Mouse (Mus musculus): Measurements from ENCODE around the gene Rassf1. TPM values are rescaled to one million over a fixed set of nuclear protein-coding genes. Genes with fewer than 3 reads are reported as not detected.
A peak's percentile ranks its signal among the peaks of the same experiment; 100 is the strongest.

The Rassf1 gene
- total and polyA plus RNA-seq, 3 experiments: 11.6 to 17.7 (median 15.3) TPM

DNA sequence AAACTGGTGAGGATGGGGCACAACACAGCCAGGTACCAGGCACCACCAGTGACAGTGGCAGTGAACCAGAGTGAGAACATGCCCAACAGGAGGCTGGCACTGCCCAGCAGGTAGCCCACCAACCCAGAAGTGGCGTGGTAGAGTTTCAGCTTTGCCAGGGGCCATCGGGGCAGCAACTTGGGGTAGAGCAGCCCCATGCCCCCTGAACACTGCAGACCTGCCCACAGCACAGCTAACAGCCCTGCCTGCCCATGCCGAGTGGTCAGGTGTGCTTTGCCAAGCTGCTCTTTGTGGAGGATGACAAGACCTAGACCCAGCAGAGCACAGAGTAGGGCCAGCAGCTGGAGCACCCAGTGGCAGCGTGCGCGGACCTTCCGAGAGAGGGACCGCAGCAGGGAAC is 11.4 kb upstream of the Rassf1 start (continued):
- no peak for TF ChIP-seq NRF1 (IDR thresholded peaks at IDR 0.05; ENCODE audit: low read depth, low read length)

DNA sequence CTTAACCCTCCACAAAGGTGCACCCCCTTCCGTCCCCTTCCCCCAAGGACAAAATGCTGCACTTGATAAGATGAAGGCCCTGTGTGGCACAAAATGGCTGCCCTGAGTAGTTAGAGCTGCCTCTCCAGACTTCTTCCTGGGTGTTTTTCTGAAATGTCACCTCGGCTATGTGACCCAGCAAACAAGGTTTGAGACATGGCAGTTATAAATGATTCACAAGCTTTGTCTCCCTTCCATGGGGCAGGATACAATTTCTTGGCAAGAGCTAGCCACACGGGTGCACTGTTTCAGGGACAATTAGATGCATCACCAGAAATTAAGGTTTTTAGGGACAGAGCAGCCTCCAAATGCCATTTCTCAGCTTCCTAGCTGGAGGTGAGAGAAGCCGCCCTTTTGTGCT is 10.9 kb upstream of the Rassf1 start:
- Histone ChIP-seq H3K79me2 (replicated peaks; ENCODE audit: control insufficient read depth, extremely low read depth, insufficient read depth, poor library complexity, severe bottlenecking) (peaks cover 21% of the 10 kb centered on the region), H3K9me3 (replicated peaks; ENCODE audit: low read length) (no peaks in the 10 kb centered on the region), H3K4me1 (ENCODE audit: control insufficient read depth in 1 of 2, insufficient read depth in 2 of 2) (peaks cover 9 to 40% of the 10 kb centered on the region in 2 experiments), H3K36me3 (replicated peaks in 1 of 2; ENCODE audit: control insufficient read depth in 1 of 2, insufficient read depth in 1 of 2, low read length in 1 of 2) (peaks cover 47 to 66% of the 10 kb centered on the region in 2 experiments), H3K27ac (ENCODE audit: insufficient read depth, low read depth) (no peak overlapping the region), H3K27me3 (replicated peaks) (no peaks in the 10 kb centered on the region), H3K4me2 (ENCODE audit: insufficient read depth, low read depth, poor library complexity, severe bottlenecking) (no peak overlapping the region), H3K4me3 (replicated peaks in 1 of 3; ENCODE audit: low read depth in 2 of 3, low read length in 2 of 3, poor library complexity in 1 of 3) (no peak overlapping the region), H3K9ac (ENCODE audit: insufficient read depth, low read depth) (no peak overlapping the region)
- in situ Hi-C loops (cut with MboI; ENCODE audit: low pct_ligation_motif_present, low pct_unique_long_range_greater_than_20kb, low sequenced_read_pairs) (no loop called here), dilution Hi-C loops (cut with MboI; ENCODE audit: extremely low pct_ligation_motif_present, extremely low pct_unique_long_range_greater_than_20kb, low sequenced_read_pairs) (no loop called here)
- no peak for DNase-seq (ENCODE audit: extremely low read depth)
- TF ChIP-seq RAD21 (IDR thresholded peaks at IDR 0.05; ENCODE audit: low read depth, low read length) (no peak), GABPA (IDR thresholded peaks at IDR 0.05; ENCODE audit: insufficient replicate concordance, low read depth, low read length) (no peak), MEF2A (IDR thresholded peaks at IDR 0.05; ENCODE audit: borderline replicate concordance, low read depth, low read length) (no peak), MAZ (IDR thresholded peaks at IDR 0.05; ENCODE audit: low read depth, low read length) (no peak), TBP (conservative IDR thresholded peaks at IDR 0.05; ENCODE audit: low read depth, low read length) (no peak), SIN3A (IDR thresholded peaks at IDR 0.05; ENCODE audit: low read length) (no peak), NRF1 (IDR thresholded peaks at IDR 0.05; ENCODE audit: low read depth, low read length) (no peak), MAX (IDR thresholded peaks at IDR 0.05; ENCODE audit: low read length) (no peak), KAT2A (IDR thresholded peaks at IDR 0.05; ENCODE audit: insufficient replicate concordance, low read length) (no peak), UBTF (IDR thresholded peaks at IDR 0.05; ENCODE audit: low read depth, low read length) (no peak), JUND (conservative IDR thresholded peaks at IDR 0.05; ENCODE audit: low read depth, low read length) (no peak), MYC (IDR thresholded peaks at IDR 0.05; ENCODE audit: low read depth, low read length) (no peak), MXI1 (IDR thresholded peaks at IDR 0.05; ENCODE audit: low read depth, low read length) (no peak), POLR2AphosphoS2 (IDR thresholded peaks at IDR 0.05; ENCODE audit: low read depth, low read length) (no peak), BHLHE40 (IDR thresholded peaks at IDR 0.05; ENCODE audit: low read depth, low read length) (no peak), ZNF384 (IDR thresholded peaks at IDR 0.05; ENCODE audit: low read depth, low read length) (no peak), SMC3 (IDR thresholded peaks at IDR 0.05; ENCODE audit: low read depth, low read length) (no peak), CHD2 (IDR thresholded peaks at IDR 0.05; ENCODE audit: low read length) (no peak), CHD1 (IDR thresholded peaks at IDR 0.05; ENCODE audit: low read depth, low read length) (no peak)

DNA sequence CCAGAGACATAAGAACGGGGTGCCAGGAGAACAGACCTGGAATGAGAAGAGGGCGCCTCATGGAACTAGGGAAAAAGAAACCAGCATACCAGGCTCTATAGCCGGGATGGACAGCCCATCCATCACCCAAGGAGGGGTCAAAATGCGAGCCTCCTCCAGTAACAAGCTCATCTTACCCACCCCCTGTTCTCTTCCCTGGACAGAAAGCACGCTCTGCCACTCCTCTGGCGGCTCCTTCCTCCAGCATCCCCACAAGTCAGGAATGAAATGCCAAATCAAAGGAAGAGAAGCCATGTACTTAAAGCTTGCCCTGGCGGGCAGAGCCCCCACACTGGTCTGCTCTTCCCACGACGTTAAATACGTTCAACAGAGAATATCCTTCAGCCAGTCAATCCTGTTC is 10.3 kb upstream of the Rassf1 start:
- peak overlapping the region; percentile 82 for H3K4me2 ChIP-seq (ENCODE audit: insufficient read depth, low read depth, poor library complexity, severe bottlenecking)
- H3K4me3 ChIP-seq (replicated peaks in 1 of 3; ENCODE audit: low read depth in 2 of 3, low read length in 2 of 3, poor library complexity in 1 of 3): peak overlapping the region in 2 of 3 experiments; percentile 70 to 76
- in situ Hi-C loops (cut with MboI; ENCODE audit: low pct_ligation_motif_present, low pct_unique_long_range_greater_than_20kb, low sequenced_read_pairs): no loop called here
- peaks cover 15% of the 10 kb centered on the region for H3K79me2 ChIP-seq (replicated peaks; ENCODE audit: control insufficient read depth, extremely low read depth, insufficient read depth, poor library complexity, severe bottlenecking)
- dilution Hi-C loops (cut with MboI; ENCODE audit: extremely low pct_ligation_motif_present, extremely low pct_unique_long_range_greater_than_20kb, low sequenced_read_pairs): no loop called here
- TF ChIP-seq ZMIZ1 (IDR thresholded peaks at IDR 0.05; ENCODE audit: low read depth, low read length) (no peak), ZNF384 (IDR thresholded peaks at IDR 0.05; ENCODE audit: low read depth, low read length) (no peak), PAX5 (IDR thresholded peaks at IDR 0.05; ENCODE audit: low read length) (no peak), KAT2A (IDR thresholded peaks at IDR 0.05; ENCODE audit: insufficient replicate concordance, low read length) (no peak), MAZ (IDR thresholded peaks at IDR 0.05; ENCODE audit: low read depth, low read length) (no peak)
- H3K9me3 ChIP-seq (replicated peaks; ENCODE audit: low read length): no peaks in the 10 kb centered on the region
- no peak overlapping the region for H3K27ac ChIP-seq (ENCODE audit: insufficient read depth, low read depth)
- no peak overlapping the region for H3K9ac ChIP-seq (ENCODE audit: insufficient read depth, low read depth)
- no peak for DNase-seq (ENCODE audit: extremely low read depth)
- H3K27me3 ChIP-seq (replicated peaks): no peaks in the 10 kb centered on the region
- peaks cover 48 to 67% of the 10 kb centered on the region in 2 experiments for H3K36me3 ChIP-seq (replicated peaks in 1 of 2; ENCODE audit: control insufficient read depth in 1 of 2, insufficient read depth in 1 of 2, low read length in 1 of 2)
- H3K4me1 ChIP-seq (ENCODE audit: control insufficient read depth in 1 of 2, insufficient read depth in 2 of 2): peaks cover 9 to 40% of the 10 kb centered on the region in 2 experiments
